Mouse (Mus musculus) MEL (cell line): Measurements from ENCODE around the gene Pkhd1. TPM values are rescaled to one million over a fixed set of nuclear protein-coding genes. Genes with fewer than 3 reads are reported as not detected.

Source experiments
- DNase-seq: peaks from one replicate; pipeline ENCODE4 v3.0.0; 2011; ENCODE audit warnings: low read depth, low spot score
- H3K27ac ChIP-seq: 2 replicates; pipeline ENCODE4 v1.5.1; 2012; ENCODE audit warnings: low read depth, mild to moderate bottlenecking, control low read depth, low read length, moderate library complexity; ENCODE audit not compliant: control insufficient read depth
- H3K27me3 ChIP-seq, 2 experiments: fragments of 150-350 bp in 1 of 2; sonication (generic) in 1 of 2; 2 replicates each; pipeline ENCODE4 v1.6.1; 2012; ENCODE audit warnings: low read length in 2 of 2, mild to moderate bottlenecking in 2 of 2, improper control_type of control experiment in 1 of 2, moderate library complexity in 1 of 2; ENCODE audit not compliant: insufficient read depth in 2 of 2, control insufficient read depth in 1 of 2
- H3K36me3 ChIP-seq, 2 experiments: 2 replicates each; pipeline ENCODE4 v1.6.1; 2012 to 2014; ENCODE audit warnings: low read length in 2 of 2, improper control_type of control experiment in 1 of 2, inconsistent platforms in 1 of 2, mild to moderate bottlenecking in 1 of 2; ENCODE audit not compliant: insufficient read depth in 2 of 2, control insufficient read depth in 1 of 2
- H3K4me1 ChIP-seq, 2 experiments: fragments of 150-350 bp in 1 of 2; sonication (generic) in 1 of 2; 2 replicates each; pipeline ENCODE4 v1.6.1; 2012; ENCODE audit warnings: low read length in 2 of 2, improper control_type of control experiment in 1 of 2, mild to moderate bottlenecking in 1 of 2; ENCODE audit not compliant: insufficient read depth in 2 of 2, control insufficient read depth in 1 of 2
- H3K4me3 ChIP-seq, 2 experiments: fragments of 150-350 bp in 1 of 2; sonication (generic) in 1 of 2; 2 replicates each; pipeline ENCODE4 v1.5.1; 2012; ENCODE audit warnings: low read depth in 2 of 2, low read length in 2 of 2, mild to moderate bottlenecking in 2 of 2, moderate library complexity in 2 of 2, control low read depth in 1 of 2, improper control_type of control experiment in 1 of 2; ENCODE audit not compliant: control insufficient read depth in 1 of 2, insufficient read depth in 1 of 2
- H3K79me2 ChIP-seq: 2 replicates; pipeline ENCODE4 v1.6.1; 2012; ENCODE audit warnings: mild to moderate bottlenecking, low read length, moderate library complexity; ENCODE audit not compliant: control insufficient read depth, poor library complexity, insufficient read depth
- H3K9ac ChIP-seq: 2 replicates; pipeline ENCODE4 v1.6.1; 2012; ENCODE audit warnings: low read depth, mild to moderate bottlenecking, control low read depth, low read length, moderate library complexity; ENCODE audit not compliant: control insufficient read depth, poor library complexity, severe bottlenecking
- H3K9me3 ChIP-seq: fragments of 150-350 bp; sonication (generic); replicated peaks from 2 replicates; pipeline ENCODE4 v1.6.1; 2012; ENCODE audit warnings: mild to moderate bottlenecking, low read length, improper control_type of control experiment, moderate library complexity; ENCODE audit not compliant: insufficient read depth
- BHLHE40 ChIP-seq: IDR thresholded peaks from 2 replicates; pipeline ENCODE4 v1.6.1; 2012; ENCODE audit warnings: low read depth, mild to moderate bottlenecking, inconsistent platforms, low read length, improper control_type of control experiment, borderline replicate concordance
- CHD2 ChIP-seq: IDR thresholded peaks from 2 replicates; pipeline ENCODE4 v1.6.1; 2011; ENCODE audit warnings: low read length, improper control_type of control experiment
- ETS1 ChIP-seq: IDR thresholded peaks from 2 replicates; pipeline ENCODE4 v1.6.1; 2012; ENCODE audit warnings: low read depth, mild to moderate bottlenecking, inconsistent platforms, low read length, improper control_type of control experiment, moderate library complexity
- HCFC1 ChIP-seq: IDR thresholded peaks from 2 replicates; pipeline ENCODE4 v1.6.1; 2012; ENCODE audit warnings: low read depth, mild to moderate bottlenecking, inconsistent platforms, low read length, improper control_type of control experiment, moderate library complexity
- JUND ChIP-seq: IDR thresholded peaks from 2 replicates; pipeline ENCODE4 v1.6.1; 2011; ENCODE audit warnings: low read depth, mild to moderate bottlenecking, improper control_type of control experiment, low read length
- KAT2A ChIP-seq: conservative IDR thresholded peaks from 2 replicates; pipeline ENCODE4 v1.6.1; 2012; ENCODE audit warnings: low read depth, low read length, improper control_type of control experiment, inconsistent platforms
- MAFK ChIP-seq: IDR thresholded peaks from 2 replicates; pipeline ENCODE4 v1.6.1; 2011; ENCODE audit warnings: low read depth, mild to moderate bottlenecking, low read length, improper control_type of control experiment, borderline replicate concordance
- MAZ ChIP-seq: IDR thresholded peaks from 2 replicates; pipeline ENCODE4 v1.6.1; 2012; ENCODE audit warnings: low read depth, mild to moderate bottlenecking, inconsistent platforms, low read length, improper control_type of control experiment
- MYB ChIP-seq: IDR thresholded peaks from 2 replicates; pipeline ENCODE4 v1.6.1; 2011; ENCODE audit warnings: mild to moderate bottlenecking, low read depth, low read length, improper control_type of control experiment
- MYC ChIP-seq: IDR thresholded peaks from 2 replicates; pipeline ENCODE4 v1.6.1; 2011; ENCODE audit warnings: low read depth, mild to moderate bottlenecking, low read length, improper control_type of control experiment, moderate library complexity
- NELFE ChIP-seq: IDR thresholded peaks from 2 replicates; pipeline ENCODE4 v1.6.1; 2011; ENCODE audit warnings: low read depth, low read length, improper control_type of control experiment
- RAD21 ChIP-seq: IDR thresholded peaks from 2 replicates; pipeline ENCODE4 v1.6.1; 2011; ENCODE audit warnings: mild to moderate bottlenecking, low read depth, low read length, improper control_type of control experiment
- SIN3A ChIP-seq: IDR thresholded peaks from 2 replicates; pipeline ENCODE4 v1.6.1; 2012; ENCODE audit warnings: low read length, improper control_type of control experiment, inconsistent platforms
- TBP ChIP-seq: IDR thresholded peaks from 2 replicates; pipeline ENCODE4 v1.8.0; 2011; ENCODE audit warnings: low read depth, low read length, improper control_type of control experiment
- TCF12 ChIP-seq: IDR thresholded peaks from 2 replicates; pipeline ENCODE4 v1.6.1; 2014; ENCODE audit warnings: low read depth, mild to moderate bottlenecking, inconsistent platforms, low read length, improper control_type of control experiment, moderate library complexity
- ZC3H11A ChIP-seq: IDR thresholded peaks from 2 replicates; pipeline ENCODE4 v1.6.1; 2012; ENCODE audit warnings: low read depth, mild to moderate bottlenecking, inconsistent platforms, low read length, improper control_type of control experiment
- ZKSCAN1 ChIP-seq: IDR thresholded peaks from 2 replicates; pipeline ENCODE4 v1.6.1; 2012; ENCODE audit warnings: low read depth, mild to moderate bottlenecking, inconsistent platforms, low read length, improper control_type of control experiment, moderate library complexity
- ZMIZ1 ChIP-seq: IDR thresholded peaks from 2 replicates; pipeline ENCODE4 v1.6.1; 2012; ENCODE audit warnings: low read depth, mild to moderate bottlenecking, inconsistent platforms, low read length, improper control_type of control experiment, moderate library complexity
- ZNF384 ChIP-seq: IDR thresholded peaks from 2 replicates; pipeline ENCODE4 v1.6.1; 2012; ENCODE audit warnings: low read depth, mild to moderate bottlenecking, inconsistent platforms, low read length, improper control_type of control experiment
- polyA plus RNA-seq, 2 experiments: library from polyadenylated mRNA; stranded (reverse) in 1 of 2; unstranded in 1 of 2; fragments of >175 nt in 1 of 2; fragments of >200 nt in 1 of 2; gene quantifications; 2 replicates each; pipeline versions ENCODE4 v1.2.1 to v1.2.4; 2012; ENCODE audit warnings: low replicate concordance in 2 of 2, low read depth in 1 of 2; ENCODE audit not compliant: insufficient read length in 2 of 2, insufficient read depth in 1 of 2, missing spikeins in 1 of 2
- total RNA-seq: library from RNA; depleted of rRNA; stranded (reverse); fragments of 300-350 nt; gene quantifications from 2 replicates; pipeline ENCODE4 v1.2.3, GENCODE M21; 2012

Gene Pkhd1
- total and polyA plus RNA-seq, 3 experiments = not detected

DNA sequence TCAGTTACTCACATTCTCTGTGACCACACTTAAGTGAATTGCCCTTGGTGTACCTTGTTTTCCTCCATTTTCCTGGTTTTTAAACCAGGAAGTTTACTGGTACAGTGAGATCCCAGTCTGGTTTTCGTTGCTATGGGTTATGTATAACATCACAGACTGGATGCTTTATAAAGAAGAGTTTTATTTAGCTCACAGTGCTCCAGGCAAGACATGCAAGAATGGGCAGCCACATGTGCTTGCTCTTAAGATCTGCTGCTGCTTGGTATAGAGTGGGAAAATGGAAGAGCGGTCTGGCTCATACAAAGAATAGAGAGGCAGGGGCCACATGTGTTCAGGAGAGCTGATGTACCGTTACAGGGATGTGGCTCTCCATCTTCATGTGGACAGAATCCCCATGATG is 481.7 kb downstream of the Pkhd1 start:
- H3K27me3 ChIP-seq = no peaks in the 10 kb centered on the region
- TF ChIP-seq MYB = no peak
- no peak for TF ChIP-seq MYC
- TF ChIP-seq ZKSCAN1 = no peak
- TF ChIP-seq KAT2A = no peak
- TF ChIP-seq BHLHE40 = no peak
- no peak for TF ChIP-seq SIN3A
- no peak for TF ChIP-seq TBP
- no peak for TF ChIP-seq TCF12
- no peak for TF ChIP-seq HCFC1
- no peak for TF ChIP-seq ZNF384
- no peak for TF ChIP-seq RAD21
- TF ChIP-seq ETS1 = no peak
- TF ChIP-seq MAFK = no peak
- no peak for TF ChIP-seq ZC3H11A
- TF ChIP-seq CHD2 = no peak
- DNase-seq = no peak
- no peak overlapping the region for H3K9ac ChIP-seq
- H3K27ac ChIP-seq = no peak overlapping the region
- H3K79me2 ChIP-seq = no peaks in the 10 kb centered on the region
- no peaks in the 10 kb centered on the region for H3K36me3 ChIP-seq
- H3K4me1 ChIP-seq = no peaks in the 10 kb centered on the region
- H3K4me3 ChIP-seq = no peak overlapping the region
- H3K9me3 ChIP-seq = no peaks in the 10 kb centered on the region

DNA sequence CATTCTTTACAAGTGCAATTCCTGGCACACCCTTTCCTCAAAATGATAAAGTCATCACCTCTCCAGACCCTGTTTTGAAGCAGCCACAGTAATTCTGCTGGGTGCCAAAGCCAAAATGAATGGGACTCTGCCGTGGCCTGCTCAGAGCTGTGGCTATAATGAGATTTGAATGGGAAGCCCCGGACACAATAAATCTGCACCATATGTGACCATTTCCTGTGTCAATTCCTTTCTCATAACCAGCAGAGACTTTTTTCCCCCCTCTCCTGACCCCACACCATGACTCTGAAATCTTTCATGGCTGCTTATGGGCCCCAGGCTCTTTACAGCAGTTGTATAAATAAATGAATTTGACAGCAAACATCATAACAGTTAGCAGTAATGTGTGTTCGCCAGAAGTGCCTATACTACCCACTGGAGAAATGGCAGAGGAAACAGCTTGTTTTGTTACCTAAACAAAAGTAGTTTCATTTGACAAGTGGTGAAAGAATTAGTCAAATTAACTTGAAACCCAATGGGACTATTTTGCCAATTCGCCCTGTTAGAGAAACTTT is 482.7 kb downstream of the Pkhd1 start:
- H3K36me3 ChIP-seq = no peaks in the 10 kb centered on the region
- no peak for TF ChIP-seq JUND
- no peak for TF ChIP-seq NELFE
- TF ChIP-seq MAFK = no peak
- TF ChIP-seq HCFC1 = no peak
- no peak for TF ChIP-seq ZMIZ1
- TF ChIP-seq ZNF384 = no peak
- no peak for TF ChIP-seq MAZ
- no peak for TF ChIP-seq TCF12
- H3K79me2 ChIP-seq = no peaks in the 10 kb centered on the region
- no peaks in the 10 kb centered on the region for H3K4me1 ChIP-seq
- no peaks in the 10 kb centered on the region for H3K9me3 ChIP-seq
- no peak overlapping the region for H3K27ac ChIP-seq
- H3K9ac ChIP-seq = no peak overlapping the region
- H3K4me3 ChIP-seq = no peak overlapping the region
- no peaks in the 10 kb centered on the region for H3K27me3 ChIP-seq
- DNase-seq = no peak
